Mouse (Mus musculus): ENCODE measurements around the gene Olfr1137.

Gene Olfr1137

DNA sequence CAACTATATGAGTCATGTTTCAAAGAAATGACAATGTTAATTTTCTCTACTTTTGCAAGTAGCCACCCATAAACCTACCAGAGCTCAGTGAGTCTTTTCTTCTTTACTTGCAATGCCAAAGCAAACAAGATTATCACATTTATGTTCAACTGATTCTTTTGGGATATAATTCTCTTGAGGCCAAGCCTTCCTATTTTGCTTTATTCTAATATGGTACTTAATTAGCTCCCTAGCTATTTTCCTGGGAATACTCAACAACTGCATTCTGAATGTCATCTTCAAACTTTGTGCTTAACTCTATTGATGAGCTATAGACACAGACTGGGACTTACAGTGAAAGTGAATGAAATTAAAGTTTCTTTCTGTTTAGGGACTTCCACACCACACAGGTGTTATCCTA is at the start of gene Olfr1137:
Olfr1137 (minus strand) TSS at position 101 of the 400 bp plus-strand sequence.
- DNase-seq (ENCODE audit: low read depth) = no peak

DNA sequence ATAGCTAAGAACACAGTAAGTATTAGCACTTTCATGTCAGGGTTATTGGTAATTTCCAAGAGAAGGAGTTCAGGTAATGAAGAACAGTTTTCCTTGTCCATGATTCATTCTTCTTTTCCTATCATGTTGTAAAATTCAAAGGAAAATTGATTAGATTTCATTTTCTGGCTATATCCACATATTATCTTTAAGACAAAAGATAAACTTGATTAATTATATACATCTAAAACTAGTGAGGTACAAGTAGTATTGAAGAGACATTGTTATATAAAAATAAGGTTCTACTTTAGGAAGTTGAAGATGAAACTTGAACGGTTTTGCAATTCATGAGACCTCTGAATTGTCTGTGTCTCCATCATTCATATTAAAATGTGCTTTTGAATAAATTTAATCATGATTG is 40.9 kb upstream of the Olfr1137 start, which contains the start of gene Olfr1141:
Olfr1141 (minus strand) TSS at position 101 of the 400 bp plus-strand sequence.
- no peak for DNase-seq (ENCODE audit: low read depth)

DNA sequence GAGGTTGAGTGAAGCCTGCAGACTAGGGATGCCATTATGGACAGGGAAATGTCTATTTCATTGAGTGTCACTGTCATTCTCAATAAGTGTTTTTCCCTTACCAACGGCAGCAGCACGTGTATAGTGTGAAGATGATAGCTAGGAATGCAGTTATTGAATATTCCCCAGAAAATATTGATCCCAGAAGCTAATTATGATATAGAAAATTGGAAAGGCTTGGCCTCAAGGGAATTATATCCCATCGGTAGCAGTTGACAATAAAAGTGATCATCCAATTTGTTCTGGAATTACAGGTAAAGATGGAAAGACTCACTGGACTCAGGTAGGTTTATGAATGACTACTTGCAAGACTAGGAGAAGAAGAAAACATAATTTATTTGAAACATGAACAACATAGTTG is 30.5 kb upstream of the Olfr1137 start, which contains the start of gene Olfr1140:
Olfr1140 (plus strand) TSS at position 301 of the 400 bp plus-strand sequence.
- no peak for DNase-seq (ENCODE audit: low read depth)

DNA sequence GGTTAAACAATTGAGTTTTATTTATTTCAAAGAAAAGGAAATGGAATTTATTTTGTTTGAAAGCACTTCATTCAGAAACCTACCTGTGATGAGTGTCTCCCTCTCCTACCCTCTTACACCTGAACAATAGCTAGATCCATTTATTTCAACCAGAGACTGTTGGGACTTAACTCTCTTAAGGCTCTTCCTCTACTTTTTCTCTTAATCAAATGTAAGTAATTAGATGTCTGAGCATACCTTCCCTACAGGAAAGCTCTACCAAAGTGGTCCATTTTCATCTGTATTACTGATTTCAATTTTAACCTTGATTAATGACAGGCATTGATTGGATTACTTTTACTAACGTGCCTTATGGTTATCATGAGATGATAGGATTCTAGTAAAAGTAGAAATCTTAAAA is 26.9 kb upstream of the Olfr1137 start, which contains the start of gene Olfr1138:
Olfr1138 (minus strand) TSS at position 101 of the 400 bp plus-strand sequence.
- no peak for DNase-seq (ENCODE audit: low read depth)

DNA sequence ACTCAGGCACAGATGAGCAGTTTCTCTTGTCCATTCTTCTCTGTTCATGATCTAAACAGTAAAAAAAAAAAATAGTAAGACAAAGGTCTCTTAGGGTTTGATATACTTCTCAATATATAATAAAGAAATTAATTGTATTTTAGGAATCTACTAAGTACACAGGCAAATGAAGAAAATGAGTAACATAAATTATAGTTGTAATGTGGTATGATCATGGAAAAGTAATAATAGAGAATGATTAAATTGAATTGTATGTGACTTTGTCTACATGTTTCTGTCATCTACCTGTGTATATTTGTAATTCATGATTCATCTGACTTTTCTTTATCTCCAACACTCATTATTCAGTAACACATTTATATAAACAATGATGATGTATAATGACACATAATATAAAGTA is 19.1 kb downstream of the Olfr1137 start, which contains the start of gene Olfr1136:
Olfr1136 (minus strand) TSS at position 101 of the 400 bp plus-strand sequence.
- no peak for DNase-seq (ENCODE audit: low read depth)

DNA sequence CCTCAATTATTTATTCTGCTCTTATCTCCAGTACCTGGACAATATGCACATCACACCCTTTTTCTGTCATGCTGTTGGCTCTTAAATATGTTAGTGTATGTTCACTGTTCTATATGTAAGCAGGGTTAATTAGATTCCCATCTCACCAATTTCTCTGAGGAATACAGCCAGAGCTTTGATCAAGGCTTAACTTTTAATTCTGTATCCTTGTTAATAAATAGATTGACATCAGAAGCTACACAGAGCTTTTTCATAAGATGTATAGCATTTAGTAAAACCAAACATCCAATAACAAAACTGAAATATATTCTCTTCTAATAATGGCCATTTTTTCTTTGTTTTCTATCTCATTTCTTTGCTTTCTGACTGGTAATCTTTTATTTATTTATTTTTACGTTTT is 39.4 kb downstream of the Olfr1137 start, which contains the start of gene Olfr1135:
Olfr1135 (minus strand) TSS at position 101 of the 400 bp plus-strand sequence.
- no peak for DNase-seq (ENCODE audit: low read depth)

Measured in 416B (cell line).